Mouse (Mus musculus): ENCODE results near the gene Cxcr4. TPM values are rescaled to one million over a fixed set of nuclear protein-coding genes. Genes with fewer than 3 reads are reported as not detected.

Cxcr4 gene
- polyA plus RNA-seq, 1 experiment from 2014 or later = 5.6 TPM

GRCm38 (mm10) chr1:128551743-128552397 lies 40.2 kb downstream of the Cxcr4 start:
- H3K27ac ChIP-seq (ENCODE audit: low read depth) = no peak overlapping the region
- 15% methylated on average over 8 of the region's 8 CpGs for WGBS
- H3K4me3 ChIP-seq (ENCODE audit: low read depth, low read length) = no peak overlapping the region
- DNase-seq (ENCODE audit: low spot score) = peak; percentile 56
- peaks cover 2% of the 10 kb centered on the region; the same call in 1 of the 2 replicates for H3K4me1 ChIP-seq (replicated peaks; ENCODE audit: control insufficient read depth, insufficient read depth, low read length)
- ATAC-seq (replicated peaks; ENCODE audit: low FRiP score, low TSS enrichment, low read depth) = no peak
- H3K9me3 ChIP-seq (ENCODE audit: control insufficient read depth, low read length) = no peaks in the 10 kb centered on the region
- H3K9ac ChIP-seq (ENCODE audit: low read length) = no peak overlapping the region
- H3K36me3 ChIP-seq (ENCODE audit: control insufficient read depth, insufficient read depth, low read length) = no peaks in the 10 kb centered on the region
- H3K4me2 ChIP-seq (ENCODE audit: low read length) = no peak overlapping the region
- H3K27me3 ChIP-seq (replicated peaks; ENCODE audit: control insufficient read depth, insufficient read depth, low read length) = no peaks in the 10 kb centered on the region

DNA sequence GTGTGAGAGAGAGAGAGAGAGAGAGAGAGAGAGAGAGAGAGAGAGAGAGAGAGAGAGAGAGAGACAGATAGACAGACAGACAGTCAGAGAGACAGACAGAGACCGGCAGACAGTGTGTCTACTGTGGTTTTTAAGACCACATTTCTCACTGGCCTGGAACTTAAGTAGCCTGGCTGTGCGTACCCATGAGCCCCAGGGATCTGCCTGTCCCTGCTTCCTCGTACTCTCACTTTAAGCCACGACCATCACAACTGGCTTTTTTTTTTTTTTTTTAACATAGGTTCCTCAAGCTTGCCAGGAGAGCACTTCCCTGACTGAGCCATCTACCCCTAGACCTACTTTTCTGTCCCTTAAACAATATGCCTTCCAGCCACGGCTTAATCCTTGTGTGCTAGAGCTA lies 42.7 kb downstream of the Cxcr4 start:
- Histone ChIP-seq H3K27me3 (replicated peaks; ENCODE audit: control insufficient read depth, insufficient read depth, low read length) (no peaks in the 10 kb centered on the region), H3K4me3 (ENCODE audit: low read depth, low read length) (no peak overlapping the region), H3K9ac (ENCODE audit: low read length) (no peak overlapping the region), H3K9me3 (ENCODE audit: control insufficient read depth, low read length) (no peaks in the 10 kb centered on the region), H3K4me2 (ENCODE audit: low read length) (no peak overlapping the region), H3K27ac (ENCODE audit: low read depth) (no peak overlapping the region), H3K36me3 (ENCODE audit: control insufficient read depth, insufficient read depth, low read length) (no peaks in the 10 kb centered on the region), H3K4me1 (replicated peaks; ENCODE audit: control insufficient read depth, insufficient read depth, low read length) (peaks cover 2% of the 10 kb centered on the region; the same call in 1 of the 2 replicates)
- DNase-seq (ENCODE audit: low spot score) (no peak), ATAC-seq (replicated peaks; ENCODE audit: low FRiP score, low TSS enrichment, low read depth) (no peak)
- WGBS = 52% methylated on average over 5 of the region's 5 CpGs

GRCm38 (mm10) chr1:128549007-128549406 lies 43.1 kb downstream of the Cxcr4 start:
- Histone ChIP-seq H3K27ac (ENCODE audit: low read depth) (no peak overlapping the region), H3K9ac (ENCODE audit: low read length) (no peak overlapping the region), H3K27me3 (replicated peaks; ENCODE audit: control insufficient read depth, insufficient read depth, low read length) (no peaks in the 10 kb centered on the region), H3K4me3 (ENCODE audit: low read depth, low read length) (no peak overlapping the region), H3K4me2 (ENCODE audit: low read length) (no peak overlapping the region), H3K9me3 (ENCODE audit: control insufficient read depth, low read length) (no peaks in the 10 kb centered on the region), H3K36me3 (ENCODE audit: control insufficient read depth, insufficient read depth, low read length) (no peaks in the 10 kb centered on the region), H3K4me1 (replicated peaks; ENCODE audit: control insufficient read depth, insufficient read depth, low read length) (peaks cover 2% of the 10 kb centered on the region; the same call in 1 of the 2 replicates)
- WGBS = 59% methylated on average over 3 of the region's 3 CpGs
- DNase-seq (ENCODE audit: low spot score) (no peak), ATAC-seq (replicated peaks; ENCODE audit: low FRiP score, low TSS enrichment, low read depth) (no peak)

DNA sequence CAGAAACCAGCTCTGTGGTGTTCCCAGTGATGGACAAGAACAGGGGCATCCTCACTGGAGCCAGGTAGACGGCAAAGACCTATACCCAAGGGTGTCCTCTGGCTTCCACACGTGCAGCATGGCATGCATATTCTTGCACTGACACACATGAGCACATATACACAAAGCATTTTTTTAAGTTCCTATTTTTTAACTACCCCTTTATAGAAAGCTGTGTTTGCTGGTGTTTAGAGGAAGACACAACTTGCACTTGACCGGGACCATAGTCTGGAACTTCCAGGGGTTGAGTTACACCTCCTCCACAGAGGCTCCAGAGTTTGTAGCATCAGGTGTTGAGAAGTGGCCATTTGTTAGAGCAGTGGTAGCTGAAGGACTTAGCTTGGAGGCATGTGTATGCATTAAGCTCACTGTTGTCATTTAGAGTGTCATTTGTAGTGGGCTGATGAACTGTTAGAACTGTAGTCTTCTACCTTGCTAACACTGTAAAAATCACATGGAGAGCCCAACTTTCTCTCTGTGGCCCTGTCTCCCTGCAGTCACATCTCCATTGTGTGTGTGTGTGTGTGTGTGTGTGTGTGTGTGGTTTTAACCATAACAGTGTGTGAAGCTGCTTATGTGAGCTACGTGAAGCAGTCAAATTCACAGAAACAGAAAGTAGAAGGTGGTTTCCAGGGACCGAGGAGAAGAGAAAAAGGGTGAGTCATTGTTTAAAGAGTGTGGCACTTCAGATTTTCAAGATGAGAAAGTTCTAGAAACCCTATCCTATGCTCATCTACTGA lies 43.7 kb downstream of the Cxcr4 start:
- Histone ChIP-seq H3K9ac (ENCODE audit: low read length) (no peak overlapping the region), H3K4me1 (replicated peaks; ENCODE audit: control insufficient read depth, insufficient read depth, low read length) (peaks cover 2% of the 10 kb centered on the region; the same call in 1 of the 2 replicates), H3K27ac (ENCODE audit: low read depth) (no peak overlapping the region), H3K27me3 (replicated peaks; ENCODE audit: control insufficient read depth, insufficient read depth, low read length) (no peaks in the 10 kb centered on the region), H3K4me2 (ENCODE audit: low read length) (no peak overlapping the region), H3K4me3 (ENCODE audit: low read depth, low read length) (no peak overlapping the region), H3K9me3 (ENCODE audit: control insufficient read depth, low read length) (no peaks in the 10 kb centered on the region), H3K36me3 (ENCODE audit: control insufficient read depth, insufficient read depth, low read length) (no peaks in the 10 kb centered on the region)
- 64% methylated on average over 5 of the region's 5 CpGs for WGBS
- DNase-seq (ENCODE audit: low spot score) (no peak), ATAC-seq (replicated peaks; ENCODE audit: low FRiP score, low TSS enrichment, low read depth) (no peak)

DNA sequence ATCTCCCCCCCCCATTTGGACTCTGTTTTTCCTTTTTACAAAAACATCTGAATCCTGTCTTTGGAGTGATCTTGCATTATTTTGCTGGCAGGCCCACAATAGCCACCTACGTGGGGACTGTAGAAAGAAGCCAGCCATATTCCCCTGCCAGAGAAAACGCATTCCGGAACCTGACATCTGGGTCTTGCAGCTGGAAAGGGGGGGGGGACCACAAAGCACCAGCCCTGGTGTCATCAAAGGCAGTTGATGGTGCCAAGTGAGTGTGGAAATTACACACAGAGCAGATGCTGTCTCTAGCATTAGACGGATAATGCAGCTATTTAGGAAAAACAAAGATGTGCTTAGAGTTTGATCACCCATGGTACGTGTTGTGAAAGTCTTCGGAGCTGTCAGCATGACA lies 46.4 kb downstream of the Cxcr4 start:
- no peak overlapping the region for H3K4me3 ChIP-seq (ENCODE audit: low read depth, low read length)
- no peak overlapping the region for H3K4me2 ChIP-seq (ENCODE audit: low read length)

DNA sequence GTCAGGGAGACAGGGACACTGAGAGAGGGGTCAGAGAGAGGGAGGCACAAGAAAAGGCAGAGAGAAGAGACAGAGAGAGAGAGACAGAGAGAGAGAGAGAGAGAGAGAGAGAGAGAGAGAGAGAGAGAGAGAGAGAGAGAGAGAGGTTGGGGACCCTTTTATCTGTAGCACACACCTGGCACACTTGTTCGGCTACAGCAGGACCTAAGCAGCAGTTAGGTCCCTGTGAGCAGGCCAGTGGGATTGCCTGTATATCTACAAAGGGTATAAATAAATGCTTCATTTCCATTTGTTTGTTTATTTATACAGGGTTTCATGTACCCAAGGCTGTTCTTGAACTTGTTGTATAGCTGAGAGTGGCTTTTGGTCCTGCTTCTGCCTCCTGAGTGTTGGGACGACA lies 49.0 kb downstream of the Cxcr4 start:
- Histone ChIP-seq H3K4me1 (replicated peaks; ENCODE audit: control insufficient read depth, insufficient read depth, low read length) (no peaks in the 10 kb centered on the region), H3K36me3 (ENCODE audit: control insufficient read depth, insufficient read depth, low read length) (no peaks in the 10 kb centered on the region), H3K4me2 (ENCODE audit: low read length) (no peak overlapping the region), H3K9ac (ENCODE audit: low read length) (no peak overlapping the region), H3K9me3 (ENCODE audit: control insufficient read depth, low read length) (no peaks in the 10 kb centered on the region), H3K27ac (ENCODE audit: low read depth) (no peak overlapping the region), H3K27me3 (replicated peaks; ENCODE audit: control insufficient read depth, insufficient read depth, low read length) (no peaks in the 10 kb centered on the region), H3K4me3 (ENCODE audit: low read depth, low read length) (no peak overlapping the region)
- 87% methylated on average over 2 of the region's 2 CpGs for WGBS
- ATAC-seq (replicated peaks; ENCODE audit: low FRiP score, low TSS enrichment, low read depth) (no peak), DNase-seq (ENCODE audit: low spot score) (no peak)

More for the DNA sequence above, 46.4 kb downstream of the Cxcr4 start:
- no peaks in the 10 kb centered on the region for H3K4me1 ChIP-seq (replicated peaks; ENCODE audit: control insufficient read depth, insufficient read depth, low read length)
- no peaks in the 10 kb centered on the region for H3K36me3 ChIP-seq (ENCODE audit: control insufficient read depth, insufficient read depth, low read length)
- H3K9ac ChIP-seq (ENCODE audit: low read length) = no peak overlapping the region
- WGBS = 85% methylated on average over 6 of the region's 6 CpGs
- H3K27ac ChIP-seq (ENCODE audit: low read depth) = no peak overlapping the region
- H3K27me3 ChIP-seq (replicated peaks; ENCODE audit: control insufficient read depth, insufficient read depth, low read length) = no peaks in the 10 kb centered on the region
- DNase-seq (ENCODE audit: low spot score) = no peak
- no peak for ATAC-seq (replicated peaks; ENCODE audit: low FRiP score, low TSS enrichment, low read depth)
- H3K9me3 ChIP-seq (ENCODE audit: control insufficient read depth, low read length) = no peaks in the 10 kb centered on the region

DNA sequence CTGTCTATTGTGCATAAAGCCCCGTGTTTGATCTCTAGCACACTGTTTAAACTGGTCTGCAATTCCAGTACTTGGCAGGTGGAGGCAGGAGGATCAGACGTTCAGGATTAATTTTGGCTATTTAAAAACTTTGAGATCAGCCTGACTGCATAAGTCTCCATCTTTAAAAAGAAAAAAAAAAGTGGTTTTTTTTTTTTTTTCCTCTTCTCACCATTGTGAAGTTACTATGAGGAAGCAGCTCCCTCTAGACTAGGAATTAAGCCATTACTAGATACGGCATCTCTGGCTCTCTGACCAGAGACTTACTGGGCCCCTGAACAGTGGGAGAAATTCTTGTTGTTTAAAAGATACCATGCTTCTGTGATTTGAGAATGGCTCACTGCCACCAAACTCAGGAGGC lies 49.5 kb downstream of the Cxcr4 start:
- Histone ChIP-seq H3K9ac (ENCODE audit: low read length) (no peak overlapping the region), H3K4me3 (ENCODE audit: low read depth, low read length) (no peak overlapping the region), H3K27ac (ENCODE audit: low read depth) (no peak overlapping the region), H3K4me1 (replicated peaks; ENCODE audit: control insufficient read depth, insufficient read depth, low read length) (no peaks in the 10 kb centered on the region), H3K36me3 (ENCODE audit: control insufficient read depth, insufficient read depth, low read length) (no peaks in the 10 kb centered on the region), H3K27me3 (replicated peaks; ENCODE audit: control insufficient read depth, insufficient read depth, low read length) (no peaks in the 10 kb centered on the region), H3K9me3 (ENCODE audit: control insufficient read depth, low read length) (no peaks in the 10 kb centered on the region), H3K4me2 (ENCODE audit: low read length) (no peak overlapping the region)
- WGBS = 68% methylated on average over 3 of the region's 3 CpGs
- ATAC-seq (replicated peaks; ENCODE audit: low FRiP score, low TSS enrichment, low read depth) (no peak), DNase-seq (ENCODE audit: low spot score) (no peak)

- DNase-seq (ENCODE audit: low spot score) (no peak), ATAC-seq (replicated peaks; ENCODE audit: low FRiP score, low TSS enrichment, low read depth) (no peak)
- 0 out of 2 replicates have a peak, but pooled peaks cover 4% of the 10 kb centered on the region for H3K4me1 ChIP-seq (replicated peaks; ENCODE audit: control insufficient read depth, insufficient read depth, low read length)
- H3K36me3 ChIP-seq (ENCODE audit: control insufficient read depth, insufficient read depth, low read length) = no peaks in the 10 kb centered on the region
- no peak overlapping the region for H3K9ac ChIP-seq (ENCODE audit: low read length)
- H3K4me3 ChIP-seq (ENCODE audit: low read depth, low read length) = no peak overlapping the region
- no peaks in the 10 kb centered on the region for H3K9me3 ChIP-seq (ENCODE audit: control insufficient read depth, low read length)
- H3K4me2 ChIP-seq (ENCODE audit: low read length) = no peak overlapping the region
- WGBS = 77% methylated on average over 2 of the region's 2 CpGs
- no peaks in the 10 kb centered on the region for H3K27me3 ChIP-seq (replicated peaks; ENCODE audit: control insufficient read depth, insufficient read depth, low read length)
- no peak overlapping the region for H3K27ac ChIP-seq (ENCODE audit: low read depth)
These were observed 51.9 kb downstream of the Cxcr4 start for GRCm38 (mm10) chr1:128540213-128540612.
